Mouse (Mus musculus): ENCODE results near the gene Ambp. TPM values are rescaled to one million over a fixed set of nuclear protein-coding genes. Genes with fewer than 3 reads are reported as not detected.

Ambp gene
- polyA plus RNA-seq, 1 experiment from 2014 or later: 0.28 TPM

GRCm38 (mm10) chr4:63158961-63159592, 4.5 kb upstream of the Ambp start:
- H3K36me3 ChIP-seq: no peaks in the 10 kb centered on the region
- no peaks in the 10 kb centered on the region for H3K9me3 ChIP-seq (replicated peaks)
- ATAC-seq (ENCODE audit: low FRiP score): peak; percentile 89
- no peak overlapping the region for H3K4me3 ChIP-seq (replicated peaks)
- H3K4me1 ChIP-seq: peaks cover 3% of the 10 kb centered on the region; the same call in 1 of the 2 replicates
- 23% methylated on average over 5 of the region's 5 CpGs for WGBS
- no peak overlapping the region for H3K9ac ChIP-seq (replicated peaks)
- H3K27ac ChIP-seq (replicated peaks): no peak overlapping the region
- H3K4me2 ChIP-seq: no peak overlapping the region
- no peaks in the 10 kb centered on the region for H3K27me3 ChIP-seq (replicated peaks)

- no peak for ATAC-seq (ENCODE audit: low FRiP score)
- Histone ChIP-seq H3K27me3 (replicated peaks) (no peaks in the 10 kb centered on the region), H3K4me2 (no peak overlapping the region), H3K27ac (replicated peaks) (no peak overlapping the region), H3K36me3 (no peaks in the 10 kb centered on the region), H3K4me3 (replicated peaks) (no peak overlapping the region), H3K4me1 (peaks cover 3% of the 10 kb centered on the region; the same call in 1 of the 2 replicates), H3K9me3 (replicated peaks) (no peaks in the 10 kb centered on the region), H3K9ac (replicated peaks) (no peak overlapping the region)
- 92% methylated on average over 7 of the region's 7 CpGs for WGBS
These were observed 3.6 kb upstream of the Ambp start for GRCm38 (mm10) chr4:63158192-63158591.

- Histone ChIP-seq H3K9me3 (replicated peaks) (no peaks in the 10 kb centered on the region), H3K4me2 (no peak overlapping the region), H3K9ac (replicated peaks) (no peak overlapping the region), H3K4me1 (peaks cover 3% of the 10 kb centered on the region; the same call in 1 of the 2 replicates), H3K27ac (replicated peaks) (no peak overlapping the region), H3K36me3 (no peaks in the 10 kb centered on the region), H3K27me3 (replicated peaks) (no peaks in the 10 kb centered on the region), H3K4me3 (replicated peaks) (no peak overlapping the region)
- no peak for ATAC-seq (ENCODE audit: low FRiP score)
- WGBS: 68% methylated on average over 8 of the region's 8 CpGs
These were observed 2.4 kb upstream of the Ambp start for GRCm38 (mm10) chr4:63156726-63157634.

- H3K36me3 ChIP-seq: no peaks in the 10 kb centered on the region
- H3K4me3 ChIP-seq (replicated peaks): no peak overlapping the region
- ATAC-seq (ENCODE audit: low FRiP score): no peak
- no peak overlapping the region for H3K27ac ChIP-seq (replicated peaks)
- no peak overlapping the region for H3K4me2 ChIP-seq
- WGBS: 72% methylated on average over 2 of the region's 2 CpGs
- no peaks in the 10 kb centered on the region for H3K9me3 ChIP-seq (replicated peaks)
- H3K4me1 ChIP-seq: peaks cover 3% of the 10 kb centered on the region; the same call in 1 of the 2 replicates
- H3K27me3 ChIP-seq (replicated peaks): no peaks in the 10 kb centered on the region
- no peak overlapping the region for H3K9ac ChIP-seq (replicated peaks)
These were observed 997 bp upstream of the Ambp start for GRCm38 (mm10) chr4:63155596-63155995.

GRCm38 (mm10) chr4:63154028-63154427, 571 bp downstream of the Ambp start:
- 78% methylated on average over 4 of the region's 4 CpGs for WGBS
- Histone ChIP-seq H3K36me3 (no peaks in the 10 kb centered on the region), H3K9ac (replicated peaks) (no peak overlapping the region), H3K4me2 (no peak overlapping the region), H3K4me3 (replicated peaks) (no peak overlapping the region), H3K27me3 (replicated peaks) (no peaks in the 10 kb centered on the region), H3K27ac (replicated peaks) (no peak overlapping the region), H3K9me3 (replicated peaks) (no peaks in the 10 kb centered on the region), H3K4me1 (0 out of 2 replicates have a peak, but pooled peaks cover under 1% of the 10 kb centered on the region)
- no peak for ATAC-seq (ENCODE audit: low FRiP score)

- Histone ChIP-seq H3K36me3 (no peaks in the 10 kb centered on the region), H3K9ac (replicated peaks) (no peak overlapping the region), H3K27me3 (replicated peaks) (no peaks in the 10 kb centered on the region), H3K4me3 (replicated peaks) (no peak overlapping the region), H3K9me3 (replicated peaks) (no peaks in the 10 kb centered on the region), H3K4me2 (no peak overlapping the region), H3K4me1 (no peaks in the 10 kb centered on the region), H3K27ac (replicated peaks) (no peak overlapping the region)
- no peak for ATAC-seq (ENCODE audit: low FRiP score)
- 88% methylated on average over 6 of the region's 6 CpGs for WGBS
These were observed 3.5 kb downstream of the Ambp start for GRCm38 (mm10) chr4:63151127-63151526.

- Histone ChIP-seq H3K27me3 (replicated peaks) (no peaks in the 10 kb centered on the region), H3K4me3 (replicated peaks) (no peak overlapping the region), H3K4me1 (no peaks in the 10 kb centered on the region), H3K27ac (replicated peaks) (no peak overlapping the region), H3K4me2 (no peak overlapping the region), H3K36me3 (no peaks in the 10 kb centered on the region), H3K9me3 (replicated peaks) (no peaks in the 10 kb centered on the region), H3K9ac (replicated peaks) (no peak overlapping the region)
- no peak for ATAC-seq (ENCODE audit: low FRiP score)
- WGBS: 96% methylated on average over 6 of the region's 6 CpGs
These were observed 7.3 kb downstream of the Ambp start for GRCm38 (mm10) chr4:63147268-63147667.

- Histone ChIP-seq H3K4me2 (no peak overlapping the region), H3K4me3 (replicated peaks) (no peak overlapping the region), H3K27ac (replicated peaks) (no peak overlapping the region), H3K4me1 (no peaks in the 10 kb centered on the region), H3K9ac (replicated peaks) (no peak overlapping the region), H3K27me3 (replicated peaks) (no peaks in the 10 kb centered on the region), H3K36me3 (peaks cover 43% of the 10 kb centered on the region), H3K9me3 (replicated peaks) (no peaks in the 10 kb centered on the region)
- WGBS: 93% methylated on average over 5 of the region's 5 CpGs
- ATAC-seq (ENCODE audit: low FRiP score): 0 out of 2 replicates have a peak, but pooled peaks have one; percentile 15
These were observed 24.5 kb downstream of the Ambp start for GRCm38 (mm10) chr4:63129891-63130624.

- Histone ChIP-seq H3K27ac (replicated peaks) (no peak overlapping the region), H3K4me3 (replicated peaks) (no peak overlapping the region), H3K4me1 (no peaks in the 10 kb centered on the region), H3K27me3 (replicated peaks) (no peaks in the 10 kb centered on the region), H3K4me2 (no peak overlapping the region), H3K9me3 (replicated peaks) (no peaks in the 10 kb centered on the region), H3K9ac (replicated peaks) (no peak overlapping the region), H3K36me3 (peaks cover 29% of the 10 kb centered on the region)
- ATAC-seq (ENCODE audit: low FRiP score): no peak
- WGBS: 83% methylated on average over 8 of the region's 8 CpGs
These were observed 29.6 kb downstream of the Ambp start for GRCm38 (mm10) chr4:63124861-63125466.

- Histone ChIP-seq H3K9ac (replicated peaks) (no peak overlapping the region), H3K27ac (replicated peaks) (no peak overlapping the region; the same call in 1 of the 2 replicates), H3K9me3 (replicated peaks) (no peaks in the 10 kb centered on the region), H3K27me3 (replicated peaks) (no peaks in the 10 kb centered on the region), H3K36me3 (peaks cover 38% of the 10 kb centered on the region), H3K4me1 (no peaks in the 10 kb centered on the region), H3K4me2 (no peak overlapping the region), H3K4me3 (replicated peaks) (no peak overlapping the region)
- peak; percentile 87 for ATAC-seq (ENCODE audit: low FRiP score)
- WGBS: 84% methylated on average over 5 of the region's 5 CpGs
These were observed 35.8 kb downstream of the Ambp start for GRCm38 (mm10) chr4:63118639-63119437.
